Mouse (Mus musculus): ENCODE data around the gene Crybg2.

GRCm38 (mm10) chr4:134018038-134018778, 42.4 kb upstream of the Crybg2 start:
- TF ChIP-seq CTCF (IDR thresholded peaks at IDR 0.05; ENCODE audit: borderline replicate concordance, control insufficient read depth, extremely low read depth, insufficient read depth, low read length, poor library complexity) (no peak), POLR2A (IDR thresholded peaks at IDR 0.05; ENCODE audit: control insufficient read depth, extremely low read depth, insufficient read depth, low read length, poor library complexity) (no peak)
